Mouse (Mus musculus) layer of hippocampus, postnatal 14 days (tissue): Measurements from ENCODE around the gene Shisa8. TPM values are rescaled to one million over a fixed set of nuclear protein-coding genes. Genes with fewer than 3 reads are reported as not detected.
"Not testable (repeated sequence)": the region's sequence is repeated elsewhere in the genome, so short reads cannot be mapped to it uniquely, and the experiment has no call there.

Source experiments
- DNase-seq, 2 experiments: peaks; one replicate each; pipeline ENCODE4 v3.0.0; 2021 to 2022; ENCODE audit warnings: low spot score in 2 of 2, mixed read lengths in 1 of 2
- long read RNA-seq, 2 experiments: library from polyadenylated mRNA; stranded (forward); transcript quantifications; one replicate each; pipeline ENCODE4 v2.0.0; 2021
- total RNA-seq, 2 experiments: library from RNA; stranded (reverse); gene quantifications; 2 replicates each; pipeline ENCODE4 v1.2.3; 2021

Shisa8 gene
- total RNA-seq, result 1 to 10 TPM; 2.5 to 3.1 TPM
- long read RNA-seq, experiment 1, partial matches to known transcripts, result 1 of 3 reads
- long read RNA-seq, experiment 1, other reads (novel, unspliced or antisense), result 0 of 3 reads
- long read RNA-seq, experiment 2, partial matches to known transcripts, result 1 of 3 reads
- long read RNA-seq, experiment 2, other reads (novel, unspliced or antisense), result 2 of 3 reads

DNA sequence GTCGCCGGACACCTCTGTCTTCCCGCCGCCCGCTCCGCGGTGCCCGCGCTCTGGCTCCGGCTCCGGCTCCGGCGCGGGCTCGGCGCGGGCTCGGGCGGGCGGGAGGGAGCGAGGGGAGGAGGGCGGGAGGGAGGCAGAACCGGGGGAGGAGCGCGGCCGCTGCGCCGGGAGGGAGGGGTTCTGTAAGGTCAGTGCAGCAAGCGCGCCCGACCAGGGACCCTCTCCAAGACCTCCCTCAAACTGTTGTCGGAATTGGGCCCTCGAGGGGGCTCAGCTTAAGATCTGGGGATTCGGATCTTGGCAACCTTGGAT lies at the start of gene Shisa8:
TSS of gene Shisa8 (minus strand) at position 64 of the 312 bp plus-strand sequence.
- DNase-seq, result no peak

DNA sequence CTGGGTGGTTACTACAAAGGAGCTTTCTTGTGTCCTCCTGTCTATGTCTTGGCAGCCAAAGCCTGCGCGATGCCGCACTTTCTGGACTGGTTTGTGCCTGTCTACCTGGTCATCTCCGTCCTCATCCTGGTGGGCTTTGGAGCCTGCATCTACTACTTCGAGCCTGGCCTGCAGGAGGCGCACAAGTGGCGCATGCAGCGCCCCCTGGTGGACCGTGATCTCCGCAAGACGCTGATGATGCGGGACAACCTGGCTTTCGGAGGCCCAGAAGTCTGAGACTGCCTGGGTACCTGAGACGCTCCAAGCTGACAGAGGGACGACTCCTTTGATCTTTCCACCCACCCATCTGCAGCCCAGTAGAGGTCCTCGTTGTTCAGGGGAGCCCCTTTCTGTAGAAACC lies 46.9 kb upstream of the Shisa8 start:
- DNase-seq, result peak; percentile 74 to 75

DNA sequence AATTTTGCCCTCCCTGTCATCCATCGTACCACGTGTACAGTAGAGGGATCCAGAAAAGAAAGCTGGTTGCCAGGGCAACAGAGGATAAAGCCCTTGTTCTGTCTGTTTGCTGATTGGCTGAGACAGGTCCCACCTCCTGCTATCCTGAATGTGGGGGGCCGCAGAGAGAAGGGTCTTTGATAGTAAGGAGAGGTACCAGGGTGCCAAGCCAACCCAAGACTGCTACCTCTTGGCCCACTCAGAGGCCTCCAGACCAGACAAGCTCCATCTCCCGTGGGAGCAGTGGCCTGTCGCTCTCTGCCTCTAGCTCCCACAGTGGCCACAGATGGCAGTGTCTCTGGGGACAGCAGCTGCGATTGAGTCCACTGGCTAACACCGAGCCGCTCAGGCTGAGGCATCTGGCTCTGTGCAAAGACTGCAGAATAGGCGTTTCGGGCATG lies 43.3 kb upstream of the Shisa8 start:
- DNase-seq, result peak; percentile 87 to 94

DNA sequence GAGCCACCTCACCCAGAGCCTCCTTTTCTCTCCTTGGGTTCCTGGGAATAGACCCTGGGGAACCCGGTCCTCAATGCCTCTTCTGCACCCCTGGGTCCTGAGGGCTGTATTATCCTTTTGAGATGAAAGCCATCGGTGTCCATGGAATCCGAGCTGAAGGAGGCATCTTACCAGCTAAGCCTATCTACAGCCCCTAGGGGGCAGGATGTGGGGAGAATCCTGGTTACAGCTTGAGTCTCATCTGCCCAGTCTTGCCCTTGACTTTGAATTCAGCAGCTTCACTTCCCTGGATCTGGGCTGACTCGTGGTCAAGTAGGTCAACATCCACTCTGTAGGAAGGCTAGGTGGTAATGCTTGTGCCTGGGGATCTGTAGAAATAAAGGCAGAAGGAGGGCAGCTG lies 42.6 kb upstream of the Shisa8 start:
- no peak for DNase-seq

DNA sequence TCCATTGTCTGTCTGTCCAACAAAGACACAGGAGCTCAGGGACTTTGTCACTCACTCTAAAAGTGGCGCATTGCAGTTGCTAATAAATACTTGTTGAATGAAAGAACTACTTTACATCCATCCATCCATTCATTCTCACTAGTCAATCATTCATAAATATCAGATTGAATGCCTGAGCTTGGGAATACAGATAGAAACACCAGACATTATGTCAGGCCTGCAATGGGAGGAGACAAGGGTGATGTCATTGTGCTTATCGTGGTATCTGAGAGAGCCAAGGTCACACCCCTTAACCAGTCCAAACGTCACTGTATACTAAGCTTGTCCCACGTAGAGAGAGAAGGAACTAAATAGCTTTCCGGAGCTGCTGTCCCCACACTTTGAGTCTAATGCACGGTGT lies 39.5 kb upstream of the Shisa8 start, which contains the start of gene 1500009C09Rik:
TSS of gene 1500009C09Rik (plus strand) at position 301 of the 400 bp plus-strand sequence.
- no peak for DNase-seq

DNA sequence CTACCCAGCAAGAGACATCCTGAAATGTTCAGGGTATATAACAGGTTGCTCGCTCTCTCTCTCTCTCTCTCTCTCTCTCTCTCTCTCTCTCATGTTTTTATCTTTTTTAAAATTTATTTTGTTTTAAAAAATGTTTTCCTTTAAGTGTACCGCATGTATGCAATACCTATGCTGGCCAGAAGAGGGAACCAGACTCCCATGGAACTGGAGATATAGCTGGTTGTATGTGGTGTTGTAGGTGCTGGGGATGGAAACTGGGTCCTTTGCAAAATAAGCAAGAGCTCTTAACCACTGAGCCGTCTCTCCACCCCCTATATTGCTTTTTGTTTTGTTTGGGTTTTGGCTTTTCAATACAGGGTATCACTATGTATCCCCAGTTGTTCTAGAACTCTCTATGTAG lies 39.0 kb upstream of the Shisa8 start:
- DNase-seq, result no peak

DNA sequence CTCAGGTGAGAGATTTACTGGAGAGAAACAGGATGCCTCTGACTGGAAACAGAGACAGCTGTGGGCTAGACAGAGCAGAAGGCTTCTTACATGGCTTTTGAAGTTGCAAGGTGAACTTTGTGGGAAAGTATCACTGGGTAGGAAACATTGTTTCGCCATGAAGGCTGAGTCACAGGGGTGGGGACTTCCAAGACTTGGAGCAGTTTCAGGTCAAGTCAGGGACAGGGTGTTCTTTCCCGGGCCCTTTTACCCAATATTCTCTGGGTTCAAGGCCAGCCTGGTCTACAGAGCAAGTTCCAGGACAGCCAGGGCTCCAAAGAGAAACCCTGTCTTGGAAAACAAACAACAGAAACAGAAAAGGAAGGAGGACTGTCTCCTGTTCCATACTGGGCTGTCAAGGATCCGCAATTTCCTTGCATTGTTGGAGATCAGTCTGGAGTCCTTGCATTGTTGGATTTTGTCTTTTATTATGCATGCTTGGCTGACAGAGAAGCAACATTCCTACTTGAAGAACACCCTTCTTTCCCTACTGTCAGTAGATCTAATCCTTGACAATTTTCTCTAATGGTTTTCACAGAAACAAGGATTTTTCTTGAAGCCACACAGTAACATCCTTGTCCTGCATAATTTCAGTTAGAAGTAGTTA lies 34.6 kb upstream of the Shisa8 start:
- no peak for DNase-seq

DNA sequence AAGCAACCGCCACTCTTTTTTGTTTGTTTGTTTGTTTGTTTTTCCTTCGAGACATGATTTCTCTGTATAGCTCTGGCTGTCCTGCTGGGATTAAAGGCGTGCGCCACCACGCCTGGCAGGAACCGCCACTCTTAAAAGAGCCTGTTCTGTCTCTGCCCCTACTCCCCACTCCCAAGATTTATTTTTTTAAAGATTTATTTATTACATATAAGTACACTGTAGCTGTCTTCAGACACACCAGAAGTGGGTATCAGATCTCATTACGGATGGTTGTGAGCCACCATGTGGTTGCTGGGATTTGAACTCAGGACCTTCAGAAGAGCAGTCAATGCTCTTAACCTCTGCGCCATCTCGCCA lies 32.2 kb upstream of the Shisa8 start:
- DNase-seq, result not testable (repeated sequence)

DNA sequence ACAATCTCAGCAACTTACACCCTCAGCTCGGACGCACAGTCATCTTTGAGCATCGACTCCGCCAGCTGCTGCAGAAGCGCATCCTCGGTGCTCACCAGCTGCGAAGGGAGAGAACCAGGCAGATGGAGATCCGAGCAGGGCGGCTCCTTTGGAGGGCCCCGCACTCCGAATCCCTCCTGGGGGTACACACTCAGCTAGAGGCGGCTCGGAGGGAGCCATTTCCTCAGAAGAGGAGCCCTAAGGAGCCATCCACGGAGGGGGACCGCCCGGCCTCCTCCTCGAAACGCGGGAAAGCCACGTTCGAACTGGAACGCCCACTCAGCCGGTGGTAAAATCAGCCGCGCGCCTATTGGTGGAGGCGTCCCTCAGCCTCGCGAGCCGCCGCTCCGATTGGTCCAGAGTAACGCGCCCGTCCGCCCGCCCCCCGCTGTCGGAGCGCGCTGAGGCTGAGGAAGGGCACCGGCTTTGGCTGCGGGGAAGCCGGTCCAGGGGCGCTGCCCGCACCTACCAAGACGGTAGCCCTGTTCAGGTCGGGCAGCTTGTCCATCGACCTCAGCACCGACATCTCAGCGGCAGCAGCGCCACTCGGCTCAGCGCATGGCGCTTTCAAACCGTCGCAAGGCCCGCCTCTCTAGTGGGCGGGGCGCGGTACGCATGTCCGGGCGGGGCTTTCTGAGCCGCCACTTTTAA lies 31.6 kb upstream of the Shisa8 start, which contains the start of gene Cenpm:
TSS of gene Cenpm (minus strand) at position 634 of the 690 bp plus-strand sequence.
- DNase-seq, result peak; percentile 94 to 96

DNA sequence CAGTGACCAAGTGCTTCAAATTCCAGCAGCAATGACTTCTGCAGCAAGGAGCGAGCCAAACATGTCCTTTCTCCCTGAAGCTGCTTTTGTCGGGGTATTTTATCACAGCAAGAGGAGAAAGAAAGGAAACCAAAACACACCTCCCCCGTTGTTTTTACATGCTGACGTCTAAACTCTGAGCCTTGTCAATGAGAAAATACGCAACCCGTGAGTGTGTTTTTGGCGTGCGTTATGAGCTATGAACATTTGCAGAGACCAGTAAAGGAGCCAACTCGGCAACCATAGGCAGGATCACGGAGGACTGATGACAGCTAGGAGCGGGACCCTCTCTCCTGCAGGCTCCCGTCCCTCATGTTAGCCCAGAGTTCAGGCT lies 31.1 kb upstream of the Shisa8 start:
- no peak for DNase-seq

DNA sequence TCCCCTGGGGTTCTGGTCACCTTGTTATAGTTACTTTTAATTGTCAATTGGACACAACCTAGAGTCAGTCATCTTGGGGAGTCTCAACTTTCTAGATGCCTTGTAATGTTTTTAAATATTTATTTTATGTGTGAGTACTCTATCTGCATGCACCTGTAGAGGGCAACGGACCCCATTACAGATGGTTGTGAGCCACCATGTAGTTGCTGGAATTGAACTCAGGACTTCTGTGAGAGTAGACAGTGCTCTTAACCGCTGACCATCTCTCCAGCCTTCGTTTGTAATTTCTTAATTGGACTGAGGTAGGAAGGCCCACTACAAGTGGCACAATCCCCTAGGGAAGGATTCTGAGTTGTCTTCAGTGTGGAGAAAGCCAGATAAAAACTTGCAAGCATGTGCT lies 30.7 kb upstream of the Shisa8 start:
- no peak for DNase-seq

DNA sequence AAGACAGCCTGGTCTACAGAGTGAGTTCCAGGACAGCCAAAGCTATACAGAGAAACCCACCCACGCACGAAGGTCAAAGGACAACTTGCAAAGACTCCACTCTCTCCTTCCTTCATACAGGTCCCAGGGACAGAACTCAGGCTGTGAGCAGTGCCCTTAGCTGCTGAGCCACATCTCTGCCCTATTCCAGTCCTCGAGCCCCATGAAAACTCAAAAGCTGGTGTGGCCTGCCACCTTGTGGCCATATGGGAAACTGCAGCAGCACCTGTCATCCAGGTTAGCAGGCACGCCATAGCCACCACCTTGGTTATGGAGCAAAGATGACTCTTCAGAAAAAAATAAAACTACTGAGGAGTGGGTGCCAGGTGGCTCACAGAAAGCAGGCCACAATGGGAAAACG lies 23.9 kb upstream of the Shisa8 start:
- DNase-seq, result peak; percentile 85 to 88

DNA sequence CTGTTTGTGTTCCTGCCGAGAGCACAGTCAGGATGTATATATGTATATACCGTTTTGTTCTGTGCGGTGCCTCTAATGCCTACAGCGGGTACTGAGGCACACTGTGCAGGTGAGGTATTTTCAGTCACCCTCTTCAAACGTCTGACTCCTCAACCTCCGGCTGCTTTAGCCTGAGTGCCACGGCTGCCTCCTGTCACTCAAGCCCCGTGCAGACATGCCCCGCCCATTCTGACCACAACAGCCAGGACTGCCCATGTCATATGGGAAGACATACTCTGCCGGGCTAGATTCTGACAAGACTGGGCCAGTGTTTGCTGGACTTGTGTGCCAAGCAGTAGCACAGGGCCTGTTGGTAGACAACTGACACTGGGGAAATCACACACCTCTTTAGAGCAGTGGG lies 23.0 kb upstream of the Shisa8 start:
- DNase-seq, result no peak

DNA sequence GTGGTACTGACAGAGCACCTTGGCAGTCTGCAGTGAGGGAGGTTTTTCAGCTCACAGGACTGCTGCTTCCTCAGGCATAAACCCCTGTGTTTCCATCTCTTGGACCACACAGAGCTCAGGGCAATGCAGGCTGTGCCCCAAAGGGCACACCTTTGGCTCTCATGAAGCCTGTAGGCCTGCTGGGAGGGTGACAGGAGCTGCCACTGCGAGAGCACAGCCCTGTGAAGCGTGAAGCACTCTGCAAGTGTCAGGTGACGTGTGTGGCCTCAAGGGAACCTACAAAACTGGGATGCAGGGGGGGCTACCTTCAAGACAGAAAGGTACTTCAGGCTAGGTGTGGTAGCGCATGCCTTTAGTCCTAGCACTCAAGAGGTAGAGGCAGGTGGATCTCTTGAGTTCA lies 20.0 kb upstream of the Shisa8 start:
- no peak for DNase-seq

DNA sequence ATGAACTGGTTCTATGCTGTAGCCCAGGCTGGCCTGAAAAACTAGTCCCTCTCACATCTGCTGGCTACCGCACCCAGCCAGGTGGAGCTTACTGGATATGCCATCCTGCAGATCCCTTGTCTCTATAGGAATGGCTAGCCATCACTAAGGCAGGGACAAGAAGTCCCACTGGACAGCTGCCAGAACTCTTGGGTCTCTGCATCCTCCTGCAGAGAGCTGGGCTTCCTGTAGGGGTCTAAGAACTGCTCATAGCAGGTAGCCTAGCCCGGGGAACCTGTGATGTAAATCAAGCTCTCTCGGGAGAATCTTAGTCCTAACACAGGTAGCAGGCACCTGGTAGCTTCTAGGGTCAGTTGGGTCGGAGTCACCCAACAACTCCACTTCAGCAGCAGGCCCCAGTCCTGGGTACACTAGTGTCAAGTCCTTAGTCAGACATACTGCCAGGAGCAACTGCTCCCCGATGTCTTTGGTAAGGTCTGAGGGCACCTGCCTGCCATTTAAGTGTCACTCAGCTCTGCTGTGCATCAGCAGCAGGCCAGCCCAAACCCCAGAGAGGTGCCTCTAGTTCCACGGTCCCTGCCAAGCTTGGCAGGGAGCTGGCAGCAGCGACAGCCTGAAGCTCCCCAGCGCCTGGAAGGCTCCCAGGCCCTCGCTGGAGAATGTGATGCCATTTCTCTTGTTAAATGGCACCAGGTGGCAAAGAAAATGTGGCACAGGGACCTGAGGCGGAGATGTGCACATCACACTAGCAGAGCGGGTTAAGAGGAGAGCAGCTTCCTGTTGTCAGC lies 19.2 kb upstream of the Shisa8 start:
- peak; percentile 52 to 54 for DNase-seq

DNA sequence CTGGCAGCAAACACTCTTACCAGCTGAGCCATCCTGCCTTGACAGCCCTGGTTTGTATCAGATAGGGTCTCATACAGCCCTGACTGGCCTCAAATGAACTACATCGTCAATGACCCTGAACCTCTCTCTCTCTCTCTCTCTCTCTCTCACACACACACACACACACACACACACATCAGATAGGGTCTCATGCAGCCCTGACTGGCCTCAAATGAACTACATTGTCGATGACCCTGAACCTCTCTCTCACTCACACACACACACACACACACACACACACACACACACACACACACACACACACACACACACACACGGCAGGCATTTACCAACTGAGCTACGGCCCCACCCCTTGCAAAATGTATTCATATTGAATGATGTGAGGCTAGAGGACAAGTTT lies 18.5 kb upstream of the Shisa8 start:
- no peak for DNase-seq

DNA sequence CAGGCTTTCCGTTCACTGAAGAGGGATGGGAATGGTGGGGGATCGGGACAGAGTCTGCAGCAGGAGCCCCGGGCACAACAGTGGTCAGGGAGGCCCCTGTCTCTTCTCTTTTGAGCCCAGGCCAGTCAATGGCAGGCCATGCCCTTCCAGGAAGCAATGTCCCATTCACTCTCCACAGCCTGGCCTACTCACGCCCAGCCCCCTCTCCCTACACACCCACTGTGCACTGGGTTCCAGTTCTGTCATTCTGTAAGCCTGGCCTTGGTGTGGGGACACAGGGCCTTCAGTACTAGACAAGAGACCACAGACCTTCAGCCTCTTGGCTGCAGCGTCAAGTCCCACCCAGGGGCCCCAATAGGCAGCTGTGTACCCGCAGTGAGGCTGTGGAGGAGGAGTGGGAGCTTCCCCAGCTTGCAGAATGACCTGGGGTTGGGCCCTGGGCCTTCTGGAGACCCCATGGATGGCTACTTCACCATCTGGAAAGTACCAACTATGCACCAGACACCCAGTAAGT lies 17.5 kb upstream of the Shisa8 start:
- DNase-seq, result no peak

DNA sequence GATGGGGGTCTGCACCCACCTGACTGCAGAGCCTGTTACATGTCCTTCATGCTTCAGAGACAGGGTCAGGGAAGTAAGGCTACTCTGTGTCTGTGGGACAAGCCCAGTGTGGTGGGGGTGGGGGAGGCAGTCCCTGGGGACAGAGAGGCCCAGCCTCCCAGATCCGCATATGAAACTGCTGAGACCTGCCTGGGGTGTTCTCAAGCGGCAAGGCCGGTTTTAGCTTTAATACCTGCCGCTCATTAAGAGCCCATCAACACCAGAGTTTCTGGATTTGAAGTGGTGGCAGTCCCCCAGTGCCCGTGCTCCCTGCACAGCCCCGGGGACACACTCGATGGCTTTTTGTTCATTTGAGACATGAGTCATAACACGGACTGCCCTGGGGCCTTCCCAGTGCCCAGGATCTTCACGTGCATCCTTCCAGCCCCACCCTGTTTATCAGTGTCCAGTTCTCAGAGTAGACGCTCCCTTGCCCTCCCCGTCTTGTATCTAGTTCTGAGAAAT lies 17.0 kb upstream of the Shisa8 start:
- DNase-seq, result no peak

DNA sequence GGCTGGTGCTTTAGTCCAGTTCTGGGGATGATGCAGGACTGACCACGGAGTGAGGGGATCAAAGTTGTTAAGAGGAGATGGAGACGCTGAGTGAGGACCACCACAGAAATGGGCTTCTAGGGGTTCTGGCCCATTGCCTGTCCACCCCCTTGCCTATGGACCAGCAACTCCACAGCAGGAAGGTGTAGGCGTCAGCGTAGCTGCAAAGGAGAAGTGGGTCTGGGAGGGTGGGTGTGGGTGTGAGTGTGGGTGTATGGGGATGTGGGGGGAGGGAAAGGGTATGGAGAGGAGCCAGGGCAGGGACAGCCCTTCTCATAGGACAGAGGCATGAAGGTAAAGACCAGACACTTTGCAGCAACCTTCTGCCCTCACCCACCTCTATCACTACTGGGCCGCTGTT lies 13.2 kb upstream of the Shisa8 start:
- DNase-seq, result no peak

DNA sequence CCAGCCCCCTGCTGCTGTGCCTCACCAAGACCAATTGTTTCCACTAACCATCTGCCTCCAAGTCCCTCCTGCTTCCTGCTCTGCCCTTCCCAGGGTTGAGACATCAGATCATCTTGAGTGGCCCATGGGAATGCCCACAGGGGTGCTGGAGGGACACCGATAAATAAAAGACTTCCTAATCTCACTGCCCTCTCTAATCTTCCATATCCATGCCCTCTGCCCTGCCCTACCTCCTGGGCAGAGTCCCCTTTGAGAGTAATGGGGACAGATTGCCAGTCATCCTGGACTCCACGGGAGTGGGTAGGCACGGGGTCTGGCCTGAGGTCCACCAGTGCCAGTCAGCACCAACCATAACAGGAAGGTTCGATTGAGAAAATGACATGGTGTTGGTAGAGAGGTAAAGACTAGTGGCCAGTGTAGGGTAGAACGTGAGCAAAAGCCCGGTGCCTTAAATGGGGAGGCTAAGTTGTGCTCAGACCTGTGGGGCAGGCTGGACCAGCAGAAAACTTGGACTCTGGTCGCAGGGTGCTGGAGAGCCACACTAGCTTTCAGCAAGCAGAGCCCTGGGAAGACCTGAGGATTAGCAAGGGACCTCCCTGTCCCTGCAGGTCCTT lies 12.1 kb upstream of the Shisa8 start:
- DNase-seq, result no peak
